Mouse (Mus musculus) T-helper 1 cell (primary cell): ENCODE results near the gene Fam47c.

Experiments used
- in situ Hi-C: fragments of 300-600 bp; cut with MboI, MseI; formaldehyde crosslinking; loops from one replicate; pipeline ENCODE4 v1.15.1; 2025; ENCODE audit warnings: high pct_unique_total_duplicates

Gene Fam47c

GRCm38 (mm10) chrX:78737463-78737862, at the start of gene Fam47c:
Gene Fam47c (plus strand): TSS chrX:78737763.
- in situ Hi-C loops = no loop called here

GRCm38 (mm10) chrX:78769408-78769807, 31.8 kb downstream of the Fam47c start:
- in situ Hi-C loops = no loop called here

GRCm38 (mm10) chrX:78777078-78777477, 39.5 kb downstream of the Fam47c start:
- in situ Hi-C loops = no loop called here
